Mouse (Mus musculus) ovary, postnatal 14 days (tissue): ENCODE data around the gene Atox1.
"Not testable (repeated sequence)": the region's sequence is repeated elsewhere in the genome, so short reads cannot be mapped to it uniquely, and the experiment has no call there.

Source experiments
- DNase-seq: peaks from one replicate; pipeline ENCODE4 v3.0.0; 2022; ENCODE audit warnings: low spot score

Atox1 gene

DNA sequence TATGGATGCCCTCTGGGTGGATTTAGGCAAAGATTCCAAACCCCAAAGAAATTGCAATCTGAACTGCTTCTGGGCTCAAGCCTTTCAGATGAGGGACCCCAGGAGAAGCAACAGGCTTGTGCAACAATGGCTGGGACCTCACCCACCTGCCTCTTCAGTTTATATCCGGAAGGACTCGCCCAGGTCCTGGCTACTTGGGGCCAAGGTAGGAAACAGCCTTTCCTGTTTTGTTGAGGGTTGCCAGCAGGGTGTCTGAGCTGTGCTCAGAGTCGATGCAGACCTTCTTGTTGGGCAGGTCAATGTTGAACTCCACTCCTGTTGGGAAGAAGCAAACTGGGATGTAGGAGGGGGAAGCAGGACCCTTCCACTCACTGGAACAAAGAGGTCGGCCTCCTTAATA, 10.7 kb downstream of the Atox1 start:
- DNase-seq, result no peak

DNA sequence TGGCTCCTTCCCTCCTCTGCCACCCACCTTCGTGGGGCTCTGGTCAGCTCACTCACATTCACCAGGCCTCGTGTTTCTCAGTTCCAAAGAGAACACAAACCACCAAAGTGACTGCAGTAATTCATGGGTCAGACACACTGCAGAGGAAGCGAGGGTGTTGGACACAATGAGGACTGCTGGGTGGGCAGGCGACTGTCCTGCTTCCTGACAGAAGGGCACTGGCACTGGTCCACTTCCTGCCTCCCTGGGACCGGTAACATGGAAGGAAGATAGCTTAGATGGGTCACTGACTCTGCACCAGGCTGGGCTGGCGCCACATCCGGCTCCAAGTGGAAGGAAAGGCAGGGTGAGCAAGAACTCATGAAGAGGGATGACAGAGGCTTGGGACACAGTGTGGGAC, 11.5 kb downstream of the Atox1 start:
- no peak for DNase-seq

DNA sequence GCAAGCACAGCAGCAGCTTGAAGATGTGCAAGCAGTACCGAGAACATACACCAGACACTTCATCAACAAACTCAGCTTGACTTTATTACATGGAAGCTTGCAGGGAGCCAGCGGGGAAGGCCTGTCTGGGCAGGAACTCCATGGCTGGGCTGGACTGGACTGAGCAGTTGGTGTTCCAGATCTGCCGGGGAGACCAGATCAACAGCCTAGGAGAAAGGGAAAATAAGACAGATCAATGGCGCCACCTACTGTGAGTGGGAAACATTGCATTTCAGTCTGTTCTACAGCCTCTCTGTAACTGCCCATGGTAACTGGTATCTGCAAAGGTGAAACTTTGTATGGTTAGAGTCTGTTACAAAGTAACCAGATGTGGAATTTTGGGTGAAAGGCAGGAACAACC, 14.5 kb downstream of the Atox1 start:
- peak; percentile 79 for DNase-seq

DNA sequence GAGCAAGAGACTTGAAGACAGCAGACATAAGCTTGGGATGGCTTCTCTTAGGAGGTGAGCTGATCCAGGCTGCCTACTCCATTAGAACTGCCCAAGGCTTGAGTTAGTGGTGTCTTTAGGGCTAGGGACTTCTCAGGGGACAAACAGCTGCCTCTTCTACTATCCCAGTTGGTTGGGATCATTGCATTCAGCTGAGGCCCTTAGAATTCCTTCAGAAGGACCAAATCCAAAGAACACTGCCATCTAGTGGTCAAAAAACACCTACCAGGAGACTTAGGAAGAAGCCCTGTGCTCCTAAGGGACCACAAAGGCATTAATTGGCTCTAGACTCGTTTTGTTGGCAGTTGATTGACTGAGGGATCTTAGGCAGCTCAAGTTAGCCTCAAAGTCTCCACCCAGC, 16.3 kb downstream of the Atox1 start:
- DNase-seq, result peak; percentile 57

DNA sequence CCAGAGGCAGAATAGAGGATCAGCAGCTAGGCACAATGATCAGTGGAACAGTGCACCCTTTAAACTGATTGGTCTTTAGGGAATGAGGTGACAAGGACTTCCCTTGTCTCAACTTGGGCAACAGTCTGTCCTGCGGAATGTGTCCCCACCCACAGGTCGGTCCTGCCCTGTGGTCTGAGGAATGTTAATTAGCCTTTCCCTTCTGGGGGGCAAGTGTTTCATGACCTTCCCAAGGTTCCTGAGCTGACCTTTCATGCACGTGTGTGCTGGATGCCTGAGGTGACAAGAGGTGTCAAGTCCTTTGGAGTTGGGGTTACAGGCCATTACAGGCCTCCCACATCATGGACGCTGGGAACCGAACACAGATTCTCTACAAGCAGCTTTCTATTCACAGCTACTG, 21.3 kb downstream of the Atox1 start:
- no peak for DNase-seq

DNA sequence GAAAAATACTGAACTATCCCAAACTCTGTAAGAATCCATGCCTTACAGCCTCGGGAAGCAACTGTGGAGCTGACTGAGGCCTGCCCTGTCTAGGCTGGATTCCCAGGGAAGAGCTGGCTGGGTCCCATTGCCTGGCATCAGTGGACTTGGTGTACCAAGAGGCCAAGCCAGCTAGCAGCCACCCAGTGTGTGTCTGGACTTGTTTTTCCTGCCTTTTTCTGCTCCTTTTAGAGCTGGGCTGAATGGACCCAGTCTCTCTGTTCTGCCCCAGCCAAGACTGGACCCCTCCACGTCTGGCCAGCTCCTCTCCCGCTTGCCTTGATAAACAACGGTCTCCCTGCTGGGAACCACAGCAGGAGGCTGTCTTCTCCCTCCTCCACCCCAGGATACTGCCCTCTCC, 23.0 kb downstream of the Atox1 start:
- no peak for DNase-seq

DNA sequence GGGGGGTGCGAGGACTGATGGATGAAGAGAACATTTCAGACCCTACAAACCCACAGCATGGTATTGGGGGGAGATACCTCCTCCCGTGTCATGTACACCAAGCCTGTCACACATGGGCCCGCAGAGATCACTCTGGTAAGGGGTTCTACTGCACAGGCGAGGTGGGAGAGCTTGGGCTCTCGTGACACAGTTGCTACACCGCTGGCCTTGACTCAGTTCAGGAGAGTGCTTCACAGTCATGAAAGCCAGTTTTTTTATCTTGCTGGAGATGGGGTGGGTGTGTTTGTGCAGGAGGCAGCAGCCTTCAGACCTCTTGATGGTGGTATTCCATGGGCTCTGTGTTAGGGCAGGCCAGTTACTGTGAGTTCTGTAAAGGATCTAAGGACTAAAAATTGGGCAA, 24.9 kb downstream of the Atox1 start:
- no peak for DNase-seq

DNA sequence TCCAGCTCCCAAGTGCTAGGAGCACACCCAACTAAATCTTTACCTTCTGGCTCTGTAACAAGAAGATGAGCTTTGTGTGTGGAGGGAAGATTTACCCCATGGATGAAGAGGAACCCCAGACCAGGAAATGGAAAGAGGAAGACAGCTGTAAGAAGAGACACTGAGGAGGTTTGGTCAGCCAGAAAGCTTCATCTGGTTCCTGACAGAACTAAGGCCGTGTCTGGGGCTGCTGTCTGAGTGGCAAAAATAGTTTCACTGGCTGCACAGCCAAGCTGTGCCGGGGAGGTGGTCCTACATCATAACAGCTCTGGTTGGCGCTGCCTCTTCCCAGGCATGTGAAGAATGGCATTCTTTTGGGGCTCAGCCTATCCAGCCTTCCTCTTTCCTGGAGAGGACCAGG, 28.1 kb downstream of the Atox1 start:
- no peak for DNase-seq

DNA sequence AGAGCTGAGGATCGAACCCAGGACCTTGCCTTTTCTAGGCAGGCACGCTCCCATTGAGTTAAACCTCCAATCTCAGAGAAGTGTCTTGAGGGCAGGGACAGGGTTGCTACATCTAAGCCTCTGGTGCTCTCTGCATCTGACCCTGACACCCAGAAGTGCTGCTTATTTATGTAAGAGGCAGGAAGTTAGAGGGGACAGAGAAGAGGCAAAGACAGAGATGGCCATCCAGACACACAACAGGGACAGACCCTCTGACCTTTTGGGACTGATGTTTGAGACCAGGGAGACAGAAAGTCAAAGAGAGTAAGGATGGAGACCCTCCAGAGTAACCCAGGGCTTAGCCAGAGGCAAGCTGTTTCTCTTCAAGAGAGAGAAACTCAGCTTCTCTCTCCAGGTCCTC, 31.1 kb downstream of the Atox1 start:
- DNase-seq, result no peak

DNA sequence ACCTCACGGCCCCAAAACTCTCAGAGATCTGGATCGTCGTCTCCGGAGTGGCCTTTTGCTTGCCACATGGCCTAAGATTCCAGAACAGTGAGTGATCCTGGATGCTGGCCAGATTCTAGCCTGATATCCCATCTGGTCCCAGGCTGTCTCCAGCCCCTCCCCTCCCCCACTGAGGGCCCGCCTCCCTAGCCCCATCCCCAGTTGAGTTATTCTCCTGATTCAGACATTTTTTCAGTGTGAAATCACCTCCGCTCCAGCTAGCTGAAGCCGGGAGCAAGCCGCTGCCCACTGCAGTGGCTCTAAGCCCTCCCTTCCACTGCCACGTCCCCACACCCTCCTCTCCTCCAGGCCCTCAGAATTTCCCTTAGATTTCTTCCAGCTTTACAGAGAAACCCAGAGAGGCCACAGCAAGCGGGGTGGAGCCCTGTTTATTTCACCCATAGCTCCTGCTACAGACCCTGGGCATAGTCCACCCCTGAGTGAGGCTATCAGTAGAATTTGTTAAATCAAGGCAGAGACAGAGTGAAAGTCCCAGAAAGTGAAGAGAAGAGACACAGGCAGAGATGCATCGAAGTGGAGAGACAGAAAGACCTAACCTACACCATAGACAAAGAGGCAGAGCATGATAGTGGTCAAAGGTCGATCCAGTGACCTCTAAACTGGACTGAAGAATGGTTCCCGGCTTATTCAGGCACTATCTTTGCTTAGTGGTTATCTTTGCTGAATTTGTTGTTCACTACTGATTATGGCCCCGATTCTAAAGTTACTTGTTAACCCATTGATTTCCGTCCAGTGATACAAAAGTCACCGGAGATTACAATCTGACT, 32.6 kb downstream of the Atox1 start:
- DNase-seq, result peak; percentile 75

DNA sequence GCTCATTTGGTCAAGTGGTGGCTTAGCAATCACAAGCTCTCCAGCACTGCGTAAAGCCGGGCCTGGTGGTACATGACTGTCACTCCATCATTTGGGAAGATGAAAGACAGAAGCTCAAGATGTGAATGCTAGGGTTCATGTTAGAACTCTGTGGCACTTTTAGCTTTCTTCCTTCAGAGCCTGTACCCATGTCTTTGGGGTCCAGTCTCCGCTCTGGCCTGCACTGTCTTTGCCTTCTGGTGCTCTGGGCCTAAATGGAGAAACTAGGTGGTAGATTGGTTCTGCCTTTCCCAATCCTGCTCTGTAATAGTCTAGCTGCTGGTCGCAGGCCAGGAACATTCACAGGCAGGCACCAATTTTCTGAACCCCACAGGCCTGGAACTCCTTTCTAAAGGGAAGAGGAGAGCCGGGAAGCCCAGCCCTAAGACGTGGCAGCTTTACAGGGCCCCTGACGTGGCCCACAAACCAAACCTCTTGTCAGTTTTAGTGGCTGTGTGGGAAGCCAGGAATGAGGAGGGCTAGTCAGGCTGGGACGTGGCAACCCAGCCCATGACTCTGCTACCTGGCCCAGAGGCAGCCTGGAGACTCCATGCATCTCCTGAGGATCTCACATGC, 36.2 kb downstream of the Atox1 start:
- no peak for DNase-seq

DNA sequence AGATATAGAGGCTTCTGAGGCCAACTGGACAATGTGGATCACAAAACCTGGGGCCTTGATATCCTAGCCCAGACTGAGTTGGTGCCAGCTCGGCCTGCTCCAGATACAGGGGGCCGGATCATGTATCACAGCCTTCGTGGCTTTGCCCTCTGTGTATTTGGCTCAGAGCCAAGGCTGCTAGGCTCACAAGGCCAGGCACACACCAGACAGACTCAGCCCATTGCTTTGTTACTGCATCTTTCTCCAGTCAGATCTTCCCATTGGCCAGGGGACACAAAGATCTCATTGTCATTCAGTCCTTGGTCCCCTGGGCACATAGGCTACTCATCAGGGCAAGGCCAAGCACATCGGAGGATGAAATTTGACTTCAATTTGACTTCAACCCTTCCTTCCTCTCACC, 37.3 kb downstream of the Atox1 start:
- DNase-seq, result no peak

DNA sequence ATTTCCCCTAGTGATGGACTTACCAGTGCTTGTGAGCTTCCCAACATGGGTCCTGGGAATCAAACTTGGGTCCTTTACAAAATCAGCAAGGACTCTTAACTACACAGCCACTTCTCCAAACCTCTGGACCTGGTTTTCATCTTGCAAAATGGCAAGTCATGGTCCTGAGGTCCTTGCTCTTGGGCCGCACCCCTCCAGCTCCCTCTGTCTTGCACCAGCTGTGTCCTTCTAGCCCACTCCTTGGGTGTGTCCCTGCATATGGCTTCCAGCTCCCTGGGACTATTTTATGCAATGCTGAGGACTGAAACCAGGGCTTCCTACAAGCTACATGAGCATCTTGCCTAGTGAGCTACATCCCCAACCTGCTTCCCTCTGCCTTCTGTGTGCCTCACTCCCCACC, 38.1 kb downstream of the Atox1 start, which contains the start of gene Sparc:
Sparc (minus strand) TSS at position 206 of the 400 bp plus-strand sequence.
- no peak for DNase-seq

DNA sequence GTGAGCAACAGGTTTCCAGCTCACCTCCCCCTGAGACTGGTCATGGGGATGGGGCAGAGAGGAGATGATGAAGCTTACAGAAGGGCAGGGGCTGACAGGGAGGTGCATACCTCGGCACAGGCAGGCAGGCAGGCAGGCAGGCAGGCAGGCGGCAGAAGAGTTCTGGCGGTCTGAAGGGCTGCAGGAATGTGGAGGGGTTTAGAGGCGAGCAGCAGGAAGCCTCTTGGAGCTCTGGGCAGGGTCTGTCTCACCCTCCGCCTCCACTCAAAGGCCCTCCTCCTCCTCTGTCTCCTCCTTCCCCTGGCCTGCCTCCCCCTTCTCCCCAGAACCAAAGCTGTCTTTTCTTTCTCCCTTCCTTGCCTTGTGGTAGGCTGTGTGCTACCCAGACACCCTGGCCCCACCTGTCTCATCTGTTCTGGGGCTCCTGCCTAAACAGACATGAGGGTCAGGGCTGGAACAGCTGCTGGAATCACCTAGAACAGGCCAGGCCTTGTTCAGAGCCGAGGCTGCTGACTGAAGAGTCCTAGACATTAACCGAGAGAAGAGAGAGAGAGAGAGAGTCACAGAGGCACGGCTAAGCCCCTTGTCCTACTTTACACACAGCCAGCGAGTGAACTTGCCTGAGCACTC, 41.2 kb downstream of the Atox1 start:
- peak; percentile 69 for DNase-seq

DNA sequence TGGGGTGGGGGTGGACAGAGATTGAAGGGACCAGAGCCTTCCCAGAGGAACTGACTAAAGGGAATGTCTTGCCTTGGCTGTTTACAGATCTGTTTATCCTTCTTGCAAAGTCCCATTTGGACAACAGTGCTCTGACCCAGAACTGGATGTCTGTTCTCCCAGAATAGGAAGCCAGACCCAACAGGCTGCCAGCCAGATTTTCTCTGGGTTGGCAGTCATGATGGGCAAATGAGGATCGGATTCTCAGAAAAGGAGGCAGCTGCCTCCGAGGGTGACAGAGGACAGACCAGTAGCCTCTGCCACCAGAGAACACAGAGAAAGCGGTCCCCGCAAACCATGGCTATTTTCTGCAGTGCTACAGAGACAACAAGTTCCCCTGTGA, 41.8 kb downstream of the Atox1 start:
- DNase-seq, result no peak

DNA sequence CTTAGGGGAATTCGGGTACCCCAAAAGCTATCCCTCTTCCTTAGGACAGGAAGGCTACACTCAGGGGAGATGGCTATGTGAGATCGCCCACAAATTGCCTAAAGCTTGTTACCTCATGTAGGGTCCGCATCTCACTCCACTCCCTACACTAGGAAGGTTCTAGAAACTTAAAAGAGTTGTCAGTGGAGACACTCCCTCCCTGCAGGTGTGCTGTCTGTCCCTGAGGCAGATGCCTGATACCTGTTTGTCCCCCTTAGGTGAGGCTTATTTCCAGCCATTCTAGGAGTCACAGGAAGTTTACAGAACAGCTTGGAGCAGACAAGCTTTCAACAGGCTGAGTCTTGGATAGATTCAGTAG, 42.4 kb downstream of the Atox1 start:
- no peak for DNase-seq

DNA sequence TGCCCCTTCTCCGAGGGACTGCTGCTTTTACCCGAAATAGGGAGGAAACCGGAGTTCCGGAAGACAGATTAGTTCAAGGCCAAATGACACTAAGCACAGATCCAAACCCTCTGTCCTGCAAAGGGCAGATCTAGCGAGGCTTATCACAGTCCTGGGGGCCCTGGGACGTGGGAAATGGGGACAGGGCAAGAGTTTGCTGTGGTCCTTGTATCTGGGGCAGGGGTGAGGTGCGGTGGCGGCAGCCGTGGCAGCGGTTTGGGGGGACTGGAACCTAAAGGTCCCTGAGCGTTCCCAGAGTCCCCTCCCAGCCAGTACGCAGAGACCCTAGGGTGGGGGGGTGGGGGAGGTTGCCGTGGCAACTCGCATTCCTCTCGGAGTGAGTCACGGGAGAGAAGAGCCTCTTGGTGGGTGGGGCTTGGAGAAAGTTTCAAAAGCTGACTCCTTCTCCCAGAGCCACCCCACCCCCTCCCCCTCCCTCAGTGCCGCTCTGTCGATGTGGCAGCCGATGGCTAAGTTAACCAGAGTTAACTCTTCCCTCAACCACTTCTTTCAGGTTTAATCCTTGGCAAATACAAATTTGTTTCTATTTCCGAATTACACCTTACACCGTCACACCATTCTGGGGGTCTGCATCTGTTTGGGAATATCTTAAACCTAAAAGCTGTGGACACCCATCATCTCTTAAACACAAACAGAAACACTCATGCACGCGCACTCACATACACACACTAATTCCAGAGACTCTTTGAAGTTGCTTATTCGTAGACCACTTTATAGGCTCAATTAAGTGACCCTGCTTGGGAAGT, 42.9 kb downstream of the Atox1 start:
- DNase-seq, result no peak

DNA sequence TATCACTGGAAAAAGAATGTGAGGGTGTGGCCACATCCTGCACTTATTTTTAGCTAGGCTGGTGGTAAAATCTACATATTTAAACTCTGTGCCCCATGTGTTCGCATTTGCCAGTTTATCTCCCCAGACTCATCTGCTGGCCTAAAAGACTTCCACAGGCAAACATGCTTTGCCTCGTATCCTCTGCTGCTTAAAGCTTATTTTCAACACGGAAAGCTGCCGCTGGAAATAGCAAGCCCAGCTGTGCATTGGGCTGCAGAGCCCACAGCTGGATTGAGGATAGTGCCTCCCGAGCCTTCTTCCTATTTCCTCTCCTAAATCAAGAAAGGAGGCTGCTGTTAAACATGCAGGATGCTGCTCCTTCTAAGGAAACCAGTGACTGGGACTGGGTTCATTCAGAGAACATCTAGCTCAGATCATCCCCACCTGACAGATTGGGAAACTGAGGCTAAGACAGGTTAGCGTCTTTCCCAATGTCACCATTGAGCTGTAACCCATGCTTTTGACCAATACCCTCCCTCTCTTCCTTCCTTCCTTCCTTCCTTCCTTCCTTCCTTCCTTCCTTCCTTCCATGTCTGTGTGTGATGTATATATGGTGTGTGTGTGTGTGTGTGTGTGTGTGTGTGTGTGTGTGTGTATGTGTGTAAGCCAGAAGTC, 44.3 kb downstream of the Atox1 start:
- no peak for DNase-seq

DNA sequence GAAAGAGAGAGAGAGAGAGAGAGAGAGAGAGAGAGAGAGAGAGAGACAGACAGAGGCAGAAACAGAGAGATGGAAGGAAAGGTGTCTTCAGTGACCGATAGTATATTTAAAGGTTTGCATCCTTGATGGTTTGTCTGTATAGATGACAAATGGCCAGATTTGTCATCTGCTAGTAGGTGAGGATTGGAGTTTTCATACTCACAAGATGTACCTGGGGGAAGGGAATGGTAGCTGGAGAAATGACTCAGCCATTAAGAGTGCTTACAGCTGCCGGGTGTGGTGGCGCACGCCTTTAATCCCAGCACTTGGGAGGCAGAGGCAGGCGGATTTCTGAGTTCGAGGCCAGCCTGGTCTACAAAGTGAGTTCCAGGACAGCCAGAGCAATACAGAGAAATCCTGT, 45.3 kb downstream of the Atox1 start:
- DNase-seq, result not testable (repeated sequence)

DNA sequence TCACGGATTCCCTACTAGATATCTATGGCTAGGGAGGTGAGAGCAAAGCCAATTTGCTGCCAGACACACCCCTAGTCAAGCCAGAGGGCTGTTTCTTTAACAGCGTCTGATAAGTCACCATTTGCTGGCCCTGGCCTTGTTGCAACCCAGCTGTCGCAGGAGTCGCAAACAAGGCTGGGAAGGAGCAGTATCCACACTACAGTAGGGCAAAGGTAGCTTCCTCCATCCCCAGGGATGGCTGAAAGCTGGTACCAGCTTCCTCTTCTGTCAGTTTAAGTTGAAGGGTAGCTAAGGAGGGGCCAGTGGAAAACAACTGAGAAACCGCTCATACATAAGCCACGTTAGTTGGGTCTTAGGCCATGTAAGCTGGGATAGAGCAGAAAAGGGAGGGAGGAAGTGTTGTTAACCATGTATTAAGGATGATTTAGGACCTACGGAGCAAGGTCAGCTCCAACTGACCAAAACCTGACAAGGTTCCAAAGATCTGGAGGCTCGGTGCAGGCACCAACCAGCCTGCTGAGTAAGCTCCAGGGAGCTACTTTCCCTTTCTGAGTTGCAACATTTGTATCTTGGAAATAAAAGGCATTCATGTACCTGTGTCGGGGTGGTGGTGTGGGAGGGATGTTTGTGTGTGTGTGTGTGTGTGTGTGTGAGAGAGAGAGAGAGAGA, 45.9 kb downstream of the Atox1 start:
- no peak for DNase-seq

DNA sequence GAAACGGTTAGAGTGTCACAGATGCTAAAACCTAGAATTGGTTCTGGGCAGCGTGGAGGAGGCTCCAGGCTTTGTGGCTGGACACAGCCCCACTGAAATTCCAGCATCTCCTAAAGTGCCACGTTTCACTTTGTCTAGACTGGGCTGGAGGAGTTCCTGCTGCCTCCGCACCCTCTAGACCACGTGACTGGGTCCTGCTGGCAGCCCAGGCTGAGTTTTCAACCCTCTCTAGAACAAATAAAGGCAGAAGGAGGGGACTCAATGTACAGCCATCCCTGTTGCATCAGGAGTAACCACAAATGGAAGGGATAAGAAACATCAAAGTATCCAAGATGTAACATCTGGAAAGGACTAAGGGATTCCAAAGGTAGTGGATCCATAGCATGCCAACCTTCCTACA, 46.7 kb downstream of the Atox1 start:
- DNase-seq, result no peak

DNA sequence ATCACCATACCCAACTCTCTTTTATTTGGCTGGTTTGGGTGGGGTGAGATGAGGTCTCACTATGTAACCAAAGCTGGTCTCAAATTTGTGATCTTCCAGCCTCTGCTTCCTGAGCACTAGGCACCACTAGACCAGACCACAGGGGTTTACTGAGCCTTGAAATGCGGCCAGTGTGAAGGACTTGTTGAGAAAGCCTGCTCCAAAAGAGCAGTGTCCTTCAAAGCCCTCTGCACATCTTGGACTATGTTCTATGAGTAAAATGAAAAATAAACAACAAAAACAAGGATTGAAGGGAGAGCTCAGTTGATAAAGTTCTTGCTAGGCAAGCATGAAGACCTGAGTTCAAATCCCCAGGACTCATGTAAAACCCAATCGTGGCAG, 47.6 kb downstream of the Atox1 start:
- no peak for DNase-seq
